Mouse (Mus musculus) hindbrain, embryonic 14.5 days (tissue): ENCODE measurements around the gene Acsbg2. TPM values are rescaled to one million over a fixed set of nuclear protein-coding genes. Genes with fewer than 3 reads are reported as not detected.
A peak's percentile ranks its signal among the peaks of the same experiment; 100 is the strongest.

Experiments
- ATAC-seq: fragments of 200-750 bp; cut with Nextera tagmentation; 2 replicates; pipeline ENCODE4 v1.8.0; 2017; ENCODE audit warnings: moderate number of reproducible peaks, mild to moderate bottlenecking, moderate TSS enrichment, moderate library complexity; ENCODE audit not compliant: low FRiP score
- DNase-seq: peaks from one replicate; pipeline ENCODE4 v3.0.0-alpha.2; 2015; ENCODE audit warnings: low spot score
- H3K27ac ChIP-seq: fragments of 300-500 bp; sonication (generic); 2 replicates; pipeline ENCODE4 v1.5.1; 2014; ENCODE audit warnings: mild to moderate bottlenecking, moderate library complexity
- H3K27me3 ChIP-seq: fragments of 300-500 bp; sonication (generic); 2 replicates; pipeline ENCODE4 v1.6.1; 2014; ENCODE audit warnings: mild to moderate bottlenecking, low read length, mixed read lengths; ENCODE audit not compliant: control insufficient read depth, insufficient read depth
- H3K36me3 ChIP-seq: fragments of 300-500 bp; sonication (generic); replicated peaks from 2 replicates; pipeline ENCODE4 v1.6.1; 2014; ENCODE audit not compliant: control insufficient read depth, insufficient read depth
- H3K4me1 ChIP-seq: fragments of 300-500 bp; sonication (generic); replicated peaks from 2 replicates; pipeline ENCODE4 v1.6.1; 2014; ENCODE audit warnings: antibody characterized with exemption, low read length, mixed read lengths; ENCODE audit not compliant: control insufficient read depth, insufficient read depth
- H3K4me2 ChIP-seq: fragments of 300-500 bp; sonication (generic); replicated peaks from 2 replicates; pipeline ENCODE4 v1.6.1; 2014; ENCODE audit warnings: mild to moderate bottlenecking, moderate library complexity
- H3K4me3 ChIP-seq: fragments of 300-500 bp; sonication (generic); replicated peaks from 2 replicates; pipeline ENCODE4 v1.5.1; 2014; ENCODE audit warnings: mild to moderate bottlenecking, low read length
- H3K9ac ChIP-seq: fragments of 300-500 bp; sonication (generic); 2 replicates; pipeline ENCODE4 v1.6.1; 2014
- H3K9me3 ChIP-seq: fragments of 300-500 bp; sonication (generic); 2 replicates; pipeline ENCODE4 v1.6.1; 2016; ENCODE audit warnings: low read length; ENCODE audit not compliant: control insufficient read depth
- WGBS: fragments of 180-500 bp; shearing (Covaris S2); extraction: QIAGEN DNeasy Blood & Tissue Kit; methylation state at CpG from one replicate; pipeline ENCODE4 v1.1.7; 2014; 5-methylcytosine and 5-hydroxymethylcytosine counted together
- polyA plus RNA-seq: library from polyadenylated mRNA; unstranded; fragments of >200 nt; fragmentation: Nextera tagmentation; extraction: Ambion mirVana; gene quantifications from 2 replicates; pipeline ENCODE4 v1.2.1, GENCODE M21; 2014

Gene Acsbg2
- polyA plus RNA-seq, 1 experiment from 2014 or later, result not detected

DNA sequence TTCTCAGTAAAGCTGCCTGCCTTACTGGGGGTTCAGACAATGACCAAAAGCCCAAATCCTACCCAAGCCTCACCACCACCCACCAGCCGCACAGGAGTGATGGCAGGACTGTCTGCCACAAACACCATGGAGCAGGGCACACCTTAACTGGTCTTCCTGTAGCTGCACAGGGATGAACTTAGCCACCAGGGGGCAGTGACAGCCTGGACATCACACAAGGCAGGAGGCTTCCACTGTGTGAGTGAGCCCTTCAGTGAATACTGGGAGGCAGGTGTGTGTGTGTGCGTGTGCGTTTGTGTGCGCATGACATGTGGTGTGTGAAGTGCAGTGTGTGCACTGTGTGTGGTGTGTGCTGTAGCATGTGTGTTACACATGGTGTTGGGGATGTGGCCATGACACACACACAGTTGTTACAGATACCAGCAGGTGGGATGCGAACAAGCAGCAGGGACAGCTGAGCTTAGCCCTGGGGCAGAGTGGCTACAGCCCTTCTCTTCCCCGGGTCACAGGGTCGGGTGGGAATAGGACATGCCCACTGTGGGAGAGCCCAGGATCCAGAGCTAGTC lies 23.5 kb upstream of the Acsbg2 start:
- Histone ChIP-seq H3K4me3 (no peak overlapping the region), H3K4me2 (no peak overlapping the region), H3K9ac (no peak overlapping the region), H3K27ac (peak overlapping the region; percentile 20; the same call in 1 of the 2 replicates), H3K9me3 (no peaks in the 10 kb centered on the region), H3K36me3 (peaks cover 93% of the 10 kb centered on the region), H3K4me1 (peaks cover 16% of the 10 kb centered on the region; the same call in 1 of the 2 replicates), H3K27me3 (no peaks in the 10 kb centered on the region)
- ATAC-seq (peak; percentile 64), DNase-seq (peak; percentile 66)
- 81% methylated on average over 7 of the region's 7 CpGs for WGBS

DNA sequence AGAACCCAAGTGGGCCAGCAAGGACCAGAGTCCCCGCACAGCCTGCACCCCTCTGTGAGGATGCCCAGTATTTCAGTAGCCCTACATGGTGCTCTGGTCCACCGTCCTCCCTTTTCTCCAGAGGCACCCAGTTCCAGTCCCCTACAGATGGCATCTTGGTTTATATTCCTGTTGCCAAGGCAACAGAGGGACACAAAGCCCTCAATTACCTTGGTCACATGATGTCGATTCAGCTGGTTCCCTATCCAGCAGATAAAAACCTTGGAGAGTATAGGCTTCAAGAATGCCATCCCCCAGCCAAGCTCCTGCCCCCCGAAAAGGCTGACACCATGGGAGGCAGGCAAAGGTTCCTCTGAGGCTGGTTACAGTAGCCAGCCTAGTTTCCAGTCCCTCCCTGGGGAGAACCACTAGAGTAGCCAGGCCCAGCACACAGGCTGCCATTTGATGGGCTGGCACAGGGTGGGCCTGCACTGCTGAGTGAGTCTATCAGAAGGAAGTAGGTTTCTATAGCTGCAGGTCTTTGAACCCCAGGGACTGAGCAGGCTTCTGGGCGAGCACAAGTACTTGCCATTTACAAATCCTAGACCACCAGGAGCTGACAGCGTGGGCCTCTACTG lies 22.4 kb upstream of the Acsbg2 start:
- no peaks in the 10 kb centered on the region for H3K9me3 ChIP-seq
- ATAC-seq (peak; percentile 42), DNase-seq (no peak)
- no peaks in the 10 kb centered on the region for H3K27me3 ChIP-seq
- no peak overlapping the region for H3K4me2 ChIP-seq
- H3K36me3 ChIP-seq, result peaks cover 93% of the 10 kb centered on the region
- peaks cover 16% of the 10 kb centered on the region; the same call in 1 of the 2 replicates for H3K4me1 ChIP-seq
- H3K9ac ChIP-seq, result 0 out of 2 replicates have a peak overlapping the region, but pooled peaks have one; percentile 7
- no peak overlapping the region for H3K4me3 ChIP-seq
- 46% methylated on average over 6 of the region's 6 CpGs for WGBS
- peak overlapping the region; percentile 57; the same call in 1 of the 2 replicates for H3K27ac ChIP-seq

DNA sequence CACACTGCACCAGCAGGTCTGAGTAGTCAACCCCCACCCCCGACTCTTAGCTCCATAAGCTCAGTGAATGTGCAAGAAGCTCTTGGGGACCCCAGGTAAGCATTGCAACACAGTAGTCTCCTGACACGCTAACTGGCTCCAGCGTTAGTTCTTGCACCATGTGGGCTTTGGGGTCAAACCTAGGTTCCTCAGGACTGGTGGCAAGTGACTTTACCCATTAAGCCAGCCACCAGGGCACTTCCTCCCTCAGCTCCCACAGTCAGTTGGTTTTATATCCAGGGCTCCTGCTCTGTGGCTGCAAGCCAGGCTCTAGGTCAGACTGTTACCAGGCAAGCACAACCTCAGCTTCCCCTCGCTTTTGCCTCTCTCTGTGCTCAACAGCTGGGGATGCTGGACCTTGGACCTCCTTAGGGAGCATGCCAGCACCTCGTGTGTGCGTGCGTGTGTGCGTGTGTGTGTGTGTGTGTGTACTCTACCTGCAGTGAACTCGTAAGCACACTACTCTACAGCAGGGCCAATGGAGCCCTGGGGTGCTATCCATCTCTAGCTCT lies 21.2 kb upstream of the Acsbg2 start:
- no peak for ATAC-seq
- WGBS, result 92% methylated on average over 9 of the region's 9 CpGs
- Histone ChIP-seq H3K4me2 (no peak overlapping the region), H3K9me3 (no peaks in the 10 kb centered on the region), H3K36me3 (peaks cover 88% of the 10 kb centered on the region), H3K4me1 (peaks cover 16% of the 10 kb centered on the region; the same call in 1 of the 2 replicates), H3K9ac (no peak overlapping the region), H3K27me3 (no peaks in the 10 kb centered on the region), H3K27ac (no peak overlapping the region), H3K4me3 (no peak overlapping the region)
- no peak for DNase-seq

DNA sequence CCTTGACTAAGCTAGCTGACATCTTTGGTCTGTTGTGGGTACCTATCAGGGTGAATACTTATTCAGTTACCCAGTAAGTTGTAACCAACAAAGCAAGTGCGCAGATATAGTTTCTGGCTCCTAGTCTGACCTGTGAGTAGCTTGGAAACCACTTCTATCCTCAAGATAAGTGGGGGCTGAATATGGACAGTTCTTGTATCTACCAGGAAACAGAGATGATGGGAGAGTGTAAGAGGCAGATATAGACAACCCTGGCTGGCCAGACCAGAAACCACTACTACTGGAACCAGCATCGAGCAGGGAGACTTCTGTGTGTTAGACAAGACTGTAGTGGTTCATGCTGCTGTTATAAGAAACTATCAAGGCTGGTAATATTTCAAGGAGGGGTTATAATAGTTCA lies 15.8 kb upstream of the Acsbg2 start:
- no peak for DNase-seq

DNA sequence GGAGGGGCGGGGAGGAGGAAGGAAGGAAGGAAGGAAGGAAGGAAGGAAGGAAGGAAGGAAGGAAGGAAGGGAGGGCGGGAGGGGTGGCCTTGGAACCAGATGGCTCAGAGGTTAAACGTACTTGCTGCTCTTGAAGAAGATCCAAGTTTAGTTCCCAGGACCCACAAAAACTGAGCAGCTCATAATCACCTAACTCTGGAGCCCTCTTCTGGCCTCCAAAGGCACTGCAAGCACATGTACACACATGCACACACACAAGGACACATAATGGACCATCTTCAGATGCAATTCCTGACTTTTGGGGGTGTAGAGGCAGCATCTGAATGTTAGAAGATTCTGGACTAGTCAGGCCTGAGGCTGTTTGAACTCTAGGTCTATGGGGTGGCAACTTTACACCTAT lies 13.8 kb upstream of the Acsbg2 start:
- no peaks in the 10 kb centered on the region for H3K27me3 ChIP-seq
- 0 out of 2 replicates have a peak, but pooled peaks cover 6% of the 10 kb centered on the region for H3K9me3 ChIP-seq
- no peak for ATAC-seq
- no peak for DNase-seq
- H3K9ac ChIP-seq, result no peak overlapping the region
- no peak overlapping the region for H3K4me3 ChIP-seq
- no peak overlapping the region for H3K4me2 ChIP-seq
- H3K36me3 ChIP-seq, result peaks cover 32% of the 10 kb centered on the region
- no peaks in the 10 kb centered on the region for H3K4me1 ChIP-seq
- WGBS, result 91% methylated on average over 2 of the region's 3 CpGs
- no peak overlapping the region for H3K27ac ChIP-seq

More for the DNA sequence above, 15.8 kb upstream of the Acsbg2 start:
- Histone ChIP-seq H3K4me2 (no peak overlapping the region), H3K36me3 (peaks cover 52% of the 10 kb centered on the region), H3K27me3 (no peaks in the 10 kb centered on the region), H3K4me3 (no peak overlapping the region), H3K4me1 (no peaks in the 10 kb centered on the region), H3K9ac (no peak overlapping the region), H3K9me3 (0 out of 2 replicates have a peak, but pooled peaks cover 6% of the 10 kb centered on the region), H3K27ac (no peak overlapping the region)
- no peak for ATAC-seq
- 96% methylated on average over 2 of the region's 2 CpGs for WGBS

DNA sequence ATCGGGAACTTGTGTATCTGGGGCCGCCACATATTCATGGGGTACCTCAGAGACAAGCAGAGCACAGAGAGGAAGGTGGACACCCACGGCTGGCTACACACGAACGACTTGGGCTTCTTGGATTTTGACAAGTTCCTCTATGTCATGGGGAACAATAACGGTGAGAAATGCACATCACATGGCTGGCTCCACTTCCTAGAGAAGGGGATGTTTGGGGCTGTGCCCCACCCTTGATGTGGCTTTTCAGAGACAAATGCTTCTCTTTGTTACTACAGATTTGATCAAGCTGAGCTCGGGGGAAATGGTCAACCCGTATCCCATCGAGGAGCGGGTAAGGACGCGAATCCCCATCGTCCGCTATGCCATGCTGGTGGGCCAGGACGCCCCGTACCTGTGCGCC lies 10.6 kb upstream of the Acsbg2 start:
- Histone ChIP-seq H3K4me3 (no peak overlapping the region), H3K9ac (no peak overlapping the region), H3K27ac (no peak overlapping the region), H3K9me3 (0 out of 2 replicates have a peak, but pooled peaks cover 6% of the 10 kb centered on the region), H3K4me2 (no peak overlapping the region), H3K27me3 (no peaks in the 10 kb centered on the region), H3K36me3 (peaks cover 5% of the 10 kb centered on the region; the same call in 1 of the 2 replicates), H3K4me1 (no peaks in the 10 kb centered on the region)
- ATAC-seq (no peak), DNase-seq (no peak)
- WGBS, result 91% methylated on average over 17 of the region's 17 CpGs

DNA sequence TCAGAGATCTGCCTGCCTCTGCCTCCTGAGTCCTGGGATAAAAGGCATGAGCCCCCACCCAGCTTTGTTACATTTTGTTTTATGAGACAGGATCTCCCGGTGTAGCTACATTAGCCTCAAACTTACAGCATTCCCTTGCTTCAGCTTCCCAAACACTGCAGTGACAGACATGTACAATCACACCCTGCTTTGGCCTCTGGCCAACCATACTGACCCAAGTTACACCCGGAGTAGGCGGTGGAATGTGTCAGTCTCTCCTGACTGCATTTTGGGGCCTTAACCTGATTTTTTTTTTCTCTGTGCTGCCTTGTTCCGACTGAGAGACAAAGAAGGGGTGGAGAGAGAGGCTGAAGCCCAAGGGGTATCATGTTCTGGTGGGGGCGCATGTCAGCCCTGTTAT lies 10.1 kb upstream of the Acsbg2 start:
- H3K4me2 ChIP-seq, result no peak overlapping the region
- ATAC-seq, result no peak
- no peaks in the 10 kb centered on the region for H3K27me3 ChIP-seq
- 0 out of 2 replicates have a peak, but pooled peaks cover 6% of the 10 kb centered on the region for H3K9me3 ChIP-seq
- no peak for DNase-seq
- no peak overlapping the region for H3K27ac ChIP-seq
- 78% methylated on average over 5 of the region's 5 CpGs for WGBS
- H3K4me1 ChIP-seq, result no peaks in the 10 kb centered on the region
- H3K4me3 ChIP-seq, result no peak overlapping the region
- no peak overlapping the region for H3K9ac ChIP-seq
- H3K36me3 ChIP-seq, result 0 out of 2 replicates have a peak, but pooled peaks cover under 1% of the 10 kb centered on the region

DNA sequence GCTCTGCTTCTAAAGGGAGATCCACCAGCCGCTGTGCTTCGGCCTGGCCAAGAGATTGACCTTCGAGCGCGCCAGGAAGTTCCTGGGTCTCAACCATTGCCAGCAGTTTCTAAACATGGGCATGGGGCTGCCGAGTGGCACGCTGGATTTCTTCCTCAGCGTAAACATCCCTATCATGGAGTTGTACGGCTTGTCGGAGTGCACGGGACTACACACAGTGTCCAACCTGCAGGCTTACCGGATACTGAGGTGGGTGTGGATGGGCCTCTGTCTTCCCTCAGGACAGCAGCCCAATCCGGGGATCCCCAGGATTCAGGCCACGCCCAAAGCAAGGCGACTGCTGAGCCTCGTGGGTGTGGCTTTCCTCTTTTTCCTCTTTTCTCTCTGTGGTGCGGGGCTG lies 9.4 kb upstream of the Acsbg2 start:
- Histone ChIP-seq H3K9ac (no peak overlapping the region), H3K27ac (no peak overlapping the region), H3K9me3 (0 out of 2 replicates have a peak, but pooled peaks cover 3% of the 10 kb centered on the region), H3K36me3 (no peaks in the 10 kb centered on the region), H3K4me2 (peak overlapping the region; percentile 19; the same call in 1 of the 2 replicates), H3K27me3 (no peaks in the 10 kb centered on the region), H3K4me3 (no peak overlapping the region), H3K4me1 (no peaks in the 10 kb centered on the region)
- DNase-seq (no peak), ATAC-seq (no peak)
- WGBS, result 52% methylated on average over 17 of the region's 17 CpGs

DNA sequence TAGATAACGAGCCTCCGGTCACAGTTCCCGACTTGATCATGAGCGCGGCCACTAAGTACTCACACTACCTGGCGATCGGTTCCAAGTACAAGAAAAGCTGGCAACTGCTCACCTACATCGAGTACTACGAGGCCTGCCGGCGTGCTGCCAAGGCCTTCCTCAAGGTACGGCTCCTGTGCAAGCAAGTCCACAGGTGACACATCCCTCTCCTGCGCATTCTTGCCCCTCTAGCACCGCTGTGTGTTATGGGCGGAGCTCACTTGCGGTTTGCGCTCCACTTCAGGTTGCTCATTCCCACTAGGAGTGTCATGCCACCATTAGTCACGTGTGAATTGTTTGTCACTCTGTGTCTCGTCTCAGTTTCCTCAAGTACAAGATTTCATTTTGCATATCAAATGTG lies 3.2 kb upstream of the Acsbg2 start:
- Histone ChIP-seq H3K4me1 (no peaks in the 10 kb centered on the region), H3K4me3 (no peak overlapping the region), H3K27ac (no peak overlapping the region), H3K9ac (no peak overlapping the region), H3K4me2 (no peak overlapping the region), H3K9me3 (no peaks in the 10 kb centered on the region), H3K27me3 (no peaks in the 10 kb centered on the region), H3K36me3 (no peaks in the 10 kb centered on the region)
- 91% methylated on average over 19 of the region's 19 CpGs for WGBS
- no peak for DNase-seq
- ATAC-seq, result no peak
